Mouse (Mus musculus): ENCODE data around the gene Ivd.

- no peak for TF ChIP-seq GATA1 (IDR thresholded peaks at IDR 0.05; ENCODE audit: borderline replicate concordance, low read length)
- no peak for TF ChIP-seq FLI1 (IDR thresholded peaks at IDR 0.05; ENCODE audit: low read length)
Measured at GRCm38 (mm10) chr2:118873890-118874430, 12.2 kb downstream of the Ivd start.

Data from megakaryocyte, embryonic 14.5 days (primary cell).